Mouse (Mus musculus) spleen, postnatal 4 days (tissue): ENCODE measurements at regions not wholly inside any gene's neighbourhood (a gene's known extent, or its start where the extent isn't known, plus 50 kb on each side); places are given as distances from the start of the nearest gene placed in this dataset.
"Not testable (repeated sequence)": the region's sequence is repeated elsewhere in the genome, so short reads cannot be mapped to it uniquely, and the experiment has no call there.

Source experiments
- DNase-seq, 2 experiments: peaks; one replicate each; pipeline ENCODE4 v3.0.0; 2022; ENCODE audit warnings: low spot score in 2 of 2

- no peak for DNase-seq
Measured at GRCm38 (mm10) chr17:35758769-35759168, 54.3 kb upstream of the Ddr1 start.

GRCm38 (mm10) chr17:35759740-35760139 is 55.3 kb upstream of the Ddr1 start:
- DNase-seq = no peak

- no peak for DNase-seq
Measured at GRCm38 (mm10) chr17:35762614-35763013, 58.2 kb upstream of the Ddr1 start.

- DNase-seq = no peak
Measured at GRCm38 (mm10) chr17:35763101-35763500, 58.4 kb upstream of the Ier3 start.

DNA sequence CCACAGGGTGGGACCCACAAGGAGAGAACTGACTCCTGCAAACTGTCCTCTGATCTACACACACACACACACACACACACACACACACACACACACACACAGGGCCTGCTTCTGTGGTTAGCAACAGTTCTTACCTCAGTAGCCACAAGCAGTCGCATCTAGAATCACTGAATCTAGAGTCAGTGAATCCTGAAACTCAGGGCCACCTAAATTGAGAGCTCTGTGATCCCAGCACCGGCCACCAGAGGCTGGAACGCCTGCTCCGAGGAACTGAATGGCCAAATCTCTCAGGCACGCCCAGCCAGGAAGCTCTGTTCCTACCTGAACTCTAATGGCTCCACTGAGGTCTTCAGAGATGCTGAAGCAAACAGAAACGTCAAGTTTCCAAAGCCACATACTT is 57.6 kb upstream of the Ier3 start:
- DNase-seq = peak; percentile 70 to 83

DNA sequence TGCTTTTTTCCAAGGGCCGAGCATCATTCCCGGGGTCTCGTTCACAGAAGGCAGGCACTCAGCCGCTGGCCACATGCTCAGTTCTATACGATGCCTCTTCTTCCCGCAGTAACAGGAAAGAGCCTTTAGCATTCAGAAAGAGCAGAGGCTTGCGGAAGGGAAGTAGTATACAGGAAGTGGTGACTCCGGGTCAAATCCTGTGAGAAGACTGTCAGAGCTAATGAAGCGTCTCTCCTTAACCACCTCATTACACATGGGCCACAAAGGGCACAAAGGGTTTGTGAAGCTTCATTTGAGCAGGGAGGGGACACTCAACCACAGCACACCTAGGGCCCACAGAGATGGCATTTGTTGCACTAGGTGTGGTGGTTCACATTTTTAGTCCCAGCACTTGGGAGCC is 55.1 kb upstream of the Ier3 start:
- DNase-seq = no peak

- no peak for DNase-seq
Measured at GRCm38 (mm10) chr17:35769175-35769960, 52.1 kb upstream of the Ier3 start.

DNA sequence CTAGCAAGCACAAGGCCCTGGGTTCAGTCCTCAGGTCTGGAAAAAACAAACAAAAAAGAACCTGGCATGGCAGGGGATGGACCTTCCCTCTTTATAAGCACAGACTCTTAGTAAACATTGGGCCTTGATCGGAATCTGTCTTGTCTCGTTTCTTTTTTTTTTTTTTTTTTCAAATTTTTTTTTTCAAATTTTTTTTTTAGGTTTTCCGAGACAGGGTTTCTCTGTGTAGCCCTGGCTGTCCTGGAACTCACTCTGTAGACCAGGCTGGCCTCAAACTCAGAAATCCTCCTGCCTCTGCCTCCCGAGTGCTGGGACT is 51.6 kb upstream of the Ier3 start:
- DNase-seq = not testable (repeated sequence)

GRCm38 (mm10) chr17:35770599-35770998 is 50.9 kb upstream of the Ier3 start:
- no peak for DNase-seq

DNA sequence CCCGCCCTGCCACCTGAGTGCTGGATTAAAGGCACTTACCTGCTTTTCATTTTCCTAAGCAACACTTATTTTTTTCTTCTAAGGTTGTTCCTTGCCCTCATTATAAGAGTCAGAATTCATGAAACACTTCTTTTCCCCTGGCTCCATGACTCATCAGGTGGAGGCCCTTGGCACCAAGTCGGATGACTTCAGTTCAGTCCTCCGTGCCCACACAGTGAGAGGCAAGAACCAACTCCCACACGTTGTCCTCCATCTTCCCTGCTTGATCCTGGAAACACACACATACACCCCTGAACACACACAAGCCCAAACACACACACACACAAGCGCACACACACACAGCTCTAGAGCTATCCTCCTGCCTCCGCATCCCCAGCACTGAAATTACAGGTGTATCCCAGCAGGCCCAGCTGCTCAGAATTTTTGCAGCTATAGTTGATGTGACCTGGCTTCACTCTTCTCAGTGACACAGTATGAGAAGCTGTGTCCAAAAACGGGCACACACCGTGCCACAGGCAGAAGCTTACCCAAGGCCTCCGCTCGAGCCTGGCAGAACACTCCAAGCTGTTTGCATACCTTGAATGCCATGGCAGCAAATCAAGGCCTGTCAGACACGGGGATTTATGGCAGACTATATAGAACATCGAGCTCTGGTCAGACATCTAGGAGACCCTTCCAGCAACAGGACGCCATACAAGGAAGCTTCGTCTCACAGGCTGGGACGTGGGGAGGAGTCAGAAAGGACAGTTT is 49.7 kb upstream of the Ier3 start:
- DNase-seq = no peak
